Mouse (Mus musculus): ENCODE measurements around the gene Pxn.
A peak's percentile ranks its signal among the peaks of the same experiment; 100 is the strongest.

Gene Pxn

DNA sequence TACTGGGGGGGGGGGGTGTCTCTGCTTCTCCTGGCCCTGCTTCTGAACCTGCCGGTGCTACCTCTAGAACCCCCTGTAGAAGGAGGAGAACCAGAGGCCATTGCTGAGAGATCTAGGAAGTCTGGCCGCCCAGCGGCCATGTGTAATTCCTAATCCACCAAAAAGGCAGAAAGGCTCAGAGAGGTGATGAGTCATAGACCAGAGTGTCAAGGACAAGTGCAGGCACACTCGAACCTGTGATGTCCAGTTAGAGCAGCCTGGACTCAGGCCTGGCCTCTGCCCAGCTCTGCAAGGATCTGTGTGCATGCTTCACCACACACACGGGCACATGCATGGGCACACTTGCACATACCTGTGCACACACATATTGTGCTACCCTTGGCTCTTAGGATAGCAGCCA lies 21.7 kb downstream of the Pxn start:
- DNase-seq (ENCODE audit: low spot score in 2 of 2): no peak

DNA sequence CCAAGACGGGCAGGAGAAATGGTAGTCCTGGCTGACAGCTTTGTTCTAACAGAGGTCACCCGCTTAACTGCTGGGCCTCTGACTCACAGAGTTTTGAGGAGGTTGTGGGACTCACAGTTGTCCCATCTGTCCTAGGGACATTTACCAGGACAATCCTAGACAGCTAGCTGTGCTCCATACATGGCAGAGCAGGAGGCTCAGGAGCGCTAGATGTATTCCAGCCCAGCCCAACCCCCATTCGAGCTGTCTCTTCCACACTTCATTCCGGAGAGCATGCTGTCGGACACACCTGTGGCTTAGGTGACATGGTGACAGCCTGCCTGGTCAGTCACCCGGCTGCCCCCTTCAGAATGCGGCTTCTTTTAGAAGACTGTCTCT lies 22.9 kb downstream of the Pxn start:
- DNase-seq (ENCODE audit: low spot score in 2 of 2): no peak

- no peak for DNase-seq (ENCODE audit: low spot score in 2 of 2)
Observed at GRCm38 (mm10) chr5:115529742-115530446, 23.4 kb downstream of the Pxn start.

- DNase-seq (ENCODE audit: low spot score in 2 of 2): peak in 1 of 2 experiments; percentile 40
Observed at GRCm38 (mm10) chr5:115530447-115530809, 24.0 kb downstream of the Pxn start.

DNA sequence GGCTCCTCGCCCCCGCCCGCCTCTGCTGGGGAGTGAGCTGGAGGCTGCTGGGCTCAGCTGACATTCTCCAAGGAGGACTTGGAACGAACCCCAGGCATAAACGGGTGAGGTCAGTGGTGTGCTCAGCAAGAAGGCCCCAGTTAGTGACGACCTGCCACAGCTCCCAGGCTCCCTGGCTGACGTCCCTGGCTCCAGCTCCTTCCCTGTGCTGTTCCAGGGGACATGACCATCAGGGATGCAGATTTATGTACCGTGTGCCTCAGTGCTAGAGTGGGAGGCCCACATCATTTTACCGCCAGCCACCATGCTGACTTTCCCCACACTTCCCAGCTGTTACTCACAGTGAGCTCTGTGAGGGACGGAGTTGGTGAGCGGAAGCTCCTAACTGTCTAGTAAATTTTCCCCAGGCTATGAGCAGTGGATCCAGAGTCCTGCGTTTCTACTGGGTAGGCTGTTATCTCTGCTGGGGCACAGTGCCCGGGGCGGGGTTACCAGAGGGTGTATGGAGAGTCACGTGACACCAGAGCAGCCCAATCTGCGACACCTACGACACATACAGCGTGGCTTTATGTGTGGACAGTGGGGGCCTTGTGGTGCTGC lies 25.3 kb downstream of the Pxn start:
- DNase-seq (ENCODE audit: low spot score in 2 of 2): peak in 1 of 2 experiments; percentile 41

DNA sequence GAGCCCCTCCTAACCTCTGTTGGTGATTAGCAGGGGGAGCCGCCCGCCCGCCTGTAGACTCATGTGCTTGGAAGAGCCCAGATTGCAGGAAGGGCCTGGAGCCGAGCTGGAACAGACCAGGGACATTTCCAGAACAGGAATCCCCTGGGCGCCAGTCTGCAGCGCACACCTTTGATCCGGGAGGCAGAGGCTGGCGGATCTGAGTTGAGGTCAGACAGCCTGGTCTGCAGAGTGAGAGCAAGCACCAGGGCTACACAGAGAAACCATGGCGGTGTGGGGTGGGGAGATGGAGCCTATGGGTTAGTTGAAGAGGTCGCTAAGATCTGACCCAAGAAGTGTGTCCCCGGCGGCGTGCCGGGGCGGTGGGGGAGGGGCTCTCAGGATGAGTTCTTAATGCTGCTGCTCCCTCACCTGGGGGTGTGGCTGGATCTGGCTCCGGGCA lies 27.8 kb downstream of the Pxn start:
- no peak for DNase-seq (ENCODE audit: low spot score in 2 of 2)

DNA sequence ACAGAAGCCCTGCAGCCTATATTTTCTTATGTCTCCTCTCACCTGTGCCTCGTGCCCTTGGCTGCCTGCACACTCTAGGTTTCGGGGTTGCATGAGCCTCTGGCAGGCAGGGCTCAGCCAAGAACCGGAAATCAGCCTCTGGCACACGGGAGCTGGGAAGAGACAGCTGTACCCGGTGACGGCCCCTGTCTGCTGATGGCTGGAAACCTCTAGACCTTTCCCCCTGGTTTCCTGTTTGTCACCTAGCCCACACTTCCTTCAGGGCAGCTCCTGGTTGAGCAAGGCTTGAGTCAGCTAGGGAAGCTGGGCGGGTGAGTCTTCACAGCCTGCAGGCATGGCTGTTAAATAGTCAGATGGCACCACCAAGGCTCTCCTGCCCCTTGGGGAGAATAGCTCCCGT lies 28.4 kb downstream of the Pxn start:
- DNase-seq (ENCODE audit: low spot score in 2 of 2): no peak

- no peak for DNase-seq (ENCODE audit: low spot score in 2 of 2)
Observed at GRCm38 (mm10) chr5:115535635-115536034, 29.2 kb downstream of the Pxn start.

DNA sequence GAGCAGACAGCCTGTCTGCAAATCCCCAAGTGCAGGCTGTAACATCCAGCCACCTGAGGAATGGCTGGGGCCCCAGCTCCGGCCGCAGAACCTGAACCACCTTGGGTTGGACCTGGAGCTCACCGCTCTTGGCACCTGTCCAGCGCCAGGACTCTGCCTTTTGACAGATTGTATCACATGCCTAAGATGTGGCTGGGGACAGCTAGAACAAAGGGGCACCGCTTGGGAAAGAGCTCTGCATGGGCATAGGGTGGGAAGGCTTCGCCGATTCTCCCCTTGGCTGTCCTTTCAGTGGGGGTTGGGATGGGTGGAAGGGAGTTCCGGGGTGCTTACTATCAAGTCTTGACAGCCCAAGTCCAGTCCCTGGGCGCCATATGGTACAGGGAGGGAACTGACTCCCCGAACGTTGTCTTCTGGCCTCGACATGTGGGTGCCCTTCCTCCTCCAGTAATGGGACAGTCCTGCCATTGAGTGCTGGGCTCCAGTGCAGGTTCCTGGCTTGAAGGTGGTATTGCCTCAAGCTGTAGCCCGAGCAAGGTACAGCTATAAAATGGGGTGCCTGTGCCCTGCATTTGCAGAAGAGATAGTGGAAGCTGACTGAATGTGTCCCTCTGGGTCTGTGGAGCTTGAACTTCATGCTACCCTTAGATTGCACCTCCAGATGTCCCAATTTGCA lies 31.7 kb downstream of the Pxn start:
- no peak for DNase-seq (ENCODE audit: low spot score in 2 of 2)

GRCm38 (mm10) chr5:115538693-115539043 lies 32.2 kb downstream of the Pxn start:
- peak; percentile 94 to 95 for DNase-seq (ENCODE audit: low spot score in 2 of 2)

DNA sequence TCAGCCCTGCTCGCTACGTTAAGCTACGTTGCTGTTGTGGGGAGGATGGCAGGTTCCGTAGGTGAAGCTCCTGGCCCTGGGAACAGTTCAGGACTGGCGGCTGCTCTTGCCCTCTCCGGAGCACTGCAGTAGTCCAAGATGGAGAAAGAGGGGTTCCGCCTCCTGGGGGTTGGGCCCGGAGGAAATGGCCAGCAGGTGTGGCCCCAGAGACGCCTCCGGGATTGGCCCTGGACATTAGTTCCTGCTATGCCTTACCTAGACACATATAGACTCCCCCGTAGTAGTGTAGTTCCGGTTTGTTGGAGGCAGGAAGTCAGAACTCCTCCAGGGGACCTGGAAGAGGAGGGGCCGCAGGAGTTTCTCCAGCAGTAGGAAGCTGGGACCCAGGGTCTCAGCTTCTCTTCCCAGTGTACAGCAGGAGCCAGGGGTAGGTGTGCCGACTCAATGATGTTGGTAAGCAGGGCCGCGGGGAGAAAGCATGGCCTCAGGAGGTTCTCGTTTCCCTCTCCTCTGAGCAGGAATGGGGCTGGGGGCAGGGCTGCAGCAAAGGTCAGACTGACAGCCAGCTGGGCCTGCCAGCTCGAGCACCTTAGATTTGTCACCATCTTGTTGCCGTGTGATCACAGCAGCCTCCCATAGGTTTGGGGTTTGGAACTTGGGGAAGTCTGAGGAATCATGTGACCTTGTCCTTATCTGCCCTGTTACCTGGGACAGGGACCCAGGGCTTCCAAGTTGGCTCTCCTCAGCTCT lies 36.3 kb downstream of the Pxn start:
- no peak for DNase-seq (ENCODE audit: low spot score in 2 of 2)

DNA sequence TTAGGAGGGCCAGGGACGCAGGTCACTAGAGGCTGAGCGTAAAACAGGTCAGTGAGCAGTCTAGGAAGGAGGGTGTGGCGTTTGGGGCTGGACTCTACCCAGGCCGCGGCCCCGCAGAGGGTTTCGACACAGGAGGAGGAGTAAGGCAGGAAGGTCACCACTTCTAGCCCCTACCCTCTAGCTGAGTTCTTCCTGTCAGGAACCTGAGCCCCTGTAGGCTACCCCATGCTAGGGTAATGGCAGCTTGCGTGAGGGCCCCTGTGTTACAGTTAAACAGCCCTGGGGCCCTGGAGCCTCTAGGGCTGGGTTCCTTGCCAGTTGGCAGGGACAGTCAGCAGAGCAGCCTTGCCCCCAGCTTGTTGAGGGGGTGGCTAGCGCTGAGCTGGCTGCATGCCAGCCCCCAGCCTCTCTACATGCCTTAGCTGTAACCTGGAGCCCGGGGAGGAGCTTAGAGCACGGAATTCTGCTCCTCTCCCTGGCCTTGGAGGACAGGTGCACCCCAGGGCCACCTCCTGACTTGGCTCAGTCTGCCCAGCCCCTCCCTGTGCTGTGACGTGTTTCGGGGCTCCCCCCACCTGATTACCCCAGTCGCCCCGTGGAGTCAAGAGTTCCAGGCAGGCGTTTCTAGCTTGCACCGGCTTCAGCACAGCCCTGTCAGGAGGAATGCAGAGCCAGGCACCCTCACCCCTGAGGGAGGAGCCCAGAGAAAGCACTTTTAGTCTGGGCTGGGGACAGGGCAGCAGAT lies 37.2 kb downstream of the Pxn start:
- DNase-seq (ENCODE audit: low spot score in 2 of 2): no peak

- DNase-seq (ENCODE audit: low spot score in 2 of 2): no peak
Observed at GRCm38 (mm10) chr5:115544655-115545185, 38.2 kb downstream of the Pxn start.

- no peak for DNase-seq (ENCODE audit: low spot score in 2 of 2)
Observed at GRCm38 (mm10) chr5:115545636-115546035, 39.2 kb downstream of the Pxn start.

- DNase-seq (ENCODE audit: low spot score in 2 of 2): no peak
Observed at GRCm38 (mm10) chr5:115546536-115546935, 40.1 kb downstream of the Pxn start.

DNA sequence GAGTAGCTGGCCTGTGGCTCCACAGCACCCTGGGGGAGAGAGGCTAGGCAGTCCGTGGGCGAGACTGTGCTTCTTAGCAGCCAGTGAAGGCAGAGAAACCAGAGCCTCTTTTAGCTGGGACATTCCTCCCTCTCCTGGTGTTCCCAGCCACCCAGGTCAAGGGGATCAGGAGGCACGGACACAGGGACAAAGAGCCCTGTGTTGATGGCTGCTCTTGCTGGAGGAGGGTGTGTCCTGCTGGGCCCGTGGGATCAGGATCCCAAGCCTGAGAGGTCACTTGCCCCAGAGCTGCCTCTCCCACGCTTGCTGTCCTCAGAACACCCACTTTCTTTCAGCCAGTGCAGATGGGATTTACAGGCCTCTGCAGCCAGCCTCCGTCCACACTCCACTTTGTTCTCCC lies 40.5 kb downstream of the Pxn start:
- no peak for DNase-seq (ENCODE audit: low spot score in 2 of 2)

DNA sequence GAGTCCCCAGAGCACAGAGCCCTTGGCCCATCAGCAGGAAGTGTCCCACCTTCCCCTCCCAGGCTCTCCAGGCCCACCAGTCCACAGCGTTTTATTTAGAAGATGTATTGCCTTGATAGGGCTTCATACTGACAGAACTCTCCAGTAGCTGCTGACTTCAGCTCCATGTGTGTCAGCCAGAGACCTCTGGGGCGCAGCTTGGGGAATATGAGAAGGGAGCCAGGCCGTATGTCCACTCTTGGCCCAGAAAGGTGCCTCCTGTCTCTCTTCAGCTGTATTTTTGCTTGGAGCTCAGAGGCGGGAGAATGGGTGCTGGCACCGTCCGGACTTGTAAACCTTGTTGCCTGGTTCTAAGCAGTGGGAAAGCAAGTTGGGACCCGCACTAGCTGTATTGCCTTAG lies 40.9 kb downstream of the Pxn start:
- DNase-seq (ENCODE audit: low spot score in 2 of 2): no peak

GRCm38 (mm10) chr5:115548501-115549285 lies 42.2 kb downstream of the Pxn start:
- no peak for DNase-seq (ENCODE audit: low spot score in 2 of 2)

DNA sequence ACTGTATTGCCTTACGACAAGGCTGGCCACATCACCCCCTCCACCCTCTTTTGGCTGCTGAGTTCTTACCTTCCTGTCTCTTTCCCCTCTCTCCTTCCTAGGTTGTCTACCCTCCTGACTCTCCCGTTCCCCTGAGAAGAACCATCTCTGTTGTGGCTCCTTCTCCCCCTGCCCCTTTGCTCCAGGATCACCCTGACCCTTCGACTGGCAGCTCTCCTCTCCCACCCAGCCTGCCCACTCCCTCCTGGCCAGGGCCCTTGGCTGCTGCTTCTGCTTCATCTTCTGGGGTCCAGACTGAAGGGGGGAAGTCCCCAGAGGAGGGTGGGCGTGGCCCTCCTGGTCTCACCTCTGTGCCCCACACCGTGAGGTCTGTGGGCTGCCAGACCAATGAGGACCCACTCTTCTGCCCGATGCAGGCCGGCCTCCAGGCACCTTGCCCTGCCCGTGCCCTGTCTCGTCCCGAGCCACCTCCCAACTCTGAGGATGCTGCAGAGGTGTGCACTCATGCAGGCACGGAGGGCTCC lies 44.1 kb downstream of the Pxn start:
- DNase-seq (ENCODE audit: low spot score in 2 of 2): no peak

- DNase-seq (ENCODE audit: low spot score in 2 of 2): no peak
Observed at GRCm38 (mm10) chr5:115551386-115551785, 44.9 kb downstream of the Pxn start.

GRCm38 (mm10) chr5:115551799-115552198 lies 45.3 kb downstream of the Pxn start:
- no peak for DNase-seq (ENCODE audit: low spot score in 2 of 2)
